30 mouse cellular contexts compared by ENCODE assay signal in the genomic region with DNA sequence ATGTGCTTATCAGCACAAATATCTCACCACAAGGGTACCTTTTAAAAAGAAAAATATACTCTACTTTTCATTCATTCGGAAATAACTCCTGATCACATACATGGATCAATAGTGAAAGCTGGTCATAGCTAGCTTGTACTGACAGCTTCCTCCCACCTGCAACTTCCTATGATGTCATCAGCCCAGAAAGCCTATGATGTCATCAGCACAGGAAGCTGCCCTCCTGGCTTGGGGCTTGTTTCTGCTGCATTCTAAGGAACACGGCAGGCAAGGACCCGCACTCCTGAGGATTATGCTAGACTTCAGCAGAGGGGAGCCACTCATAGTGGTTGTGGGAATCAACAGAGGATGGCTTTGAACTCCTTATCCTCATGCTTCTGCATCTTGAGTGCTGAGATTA.
"Had no signal": no experiment of that assay in that cellular context is flagged by ENCODE, and none has a peak within 500 bp of the region (broad histone marks: within the 10 kb centered on the region; RNA-seq: fewer than 3 reads in every experiment).

No protein-coding gene starts in this region.

- H3K9ac ChIP-seq: heart, embryonic 12.5 days; heart, embryonic 13.5 days; heart, embryonic 15.5 days; hindbrain, embryonic 12.5 days; hindbrain, embryonic 13.5 days; hindbrain, embryonic 14.5 days; hindbrain, embryonic 15.5 days; intestine, embryonic 15.5 days; kidney, embryonic 15.5 days had no signal

- H3K9me3 ChIP-seq: heart, embryonic 10.5 days; heart, embryonic 12.5 days; heart, embryonic 13.5 days; heart, embryonic 15.5 days; hindbrain, embryonic 10.5 days; hindbrain, embryonic 12.5 days; hindbrain, embryonic 13.5 days; hindbrain, embryonic 15.5 days; intestine, embryonic 15.5 days; kidney, embryonic 15.5 days had no signal

- DNase-seq: heart, postnatal 10 days; heart, postnatal 14 days; heart, postnatal 36 days; heart, postnatal 4 days; kidney, adult 11 months; kidney, adult 18-20 months; kidney, adult 2 months; kidney, adult 8-10 months; kidney, adult 9 months; kidney, postnatal 10 days; kidney, postnatal 14 days; kidney, postnatal 25 days; kidney, postnatal 36 days; kidney, postnatal 4 days; layer of hippocampus, postnatal 36 days had no signal

- H3K27me3 ChIP-seq: heart, embryonic 12.5 days; heart, embryonic 13.5 days; heart, embryonic 15.5 days; hindbrain, embryonic 12.5 days; hindbrain, embryonic 13.5 days; hindbrain, embryonic 15.5 days; intestine, embryonic 15.5 days; kidney, embryonic 15.5 days had no signal

- H3K27ac ChIP-seq: heart, embryonic 10.5 days; heart, embryonic 13.5 days; heart, embryonic 15.5 days; hindbrain, embryonic 10.5 days; hindbrain, embryonic 12.5 days; hindbrain, embryonic 13.5 days; hindbrain, embryonic 14.5 days; hindbrain, embryonic 15.5 days; hindbrain, postnatal 0 days; intestine, embryonic 15.5 days; kidney, embryonic 15.5 days; kidney, postnatal 0 days; left cerebral cortex, adult 2 months had no signal

- H3K36me3 ChIP-seq: heart, embryonic 10.5 days; heart, embryonic 12.5 days; heart, embryonic 13.5 days; heart, embryonic 15.5 days; hindbrain, embryonic 10.5 days; hindbrain, embryonic 12.5 days; hindbrain, embryonic 13.5 days; hindbrain, embryonic 15.5 days; intestine, embryonic 15.5 days; kidney, embryonic 15.5 days had no signal

- H3K4me3 ChIP-seq: heart, embryonic 10.5 days; heart, embryonic 12.5 days; heart, embryonic 13.5 days; heart, embryonic 15.5 days; hindbrain, embryonic 10.5 days; hindbrain, embryonic 12.5 days; hindbrain, embryonic 13.5 days; hindbrain, embryonic 15.5 days; intestine, embryonic 15.5 days; kidney, embryonic 15.5 days; left cerebral cortex, adult 2 months had no signal

- H3K4me1 ChIP-seq: hindbrain, embryonic 10.5 days; intestine, embryonic 15.5 days had no signal

- H3K4me2 ChIP-seq: heart, embryonic 11.5 days; heart, embryonic 12.5 days; heart, embryonic 13.5 days; heart, embryonic 15.5 days; hindbrain, embryonic 12.5 days; hindbrain, embryonic 13.5 days; hindbrain, embryonic 14.5 days; hindbrain, embryonic 15.5 days; intestine, embryonic 15.5 days; kidney, embryonic 15.5 days had no signal
